Mouse (Mus musculus) adrenal gland, postnatal 10 days (tissue): ENCODE measurements at regions not wholly inside any gene's neighbourhood (a gene's known extent, or its start where the extent isn't known, plus 50 kb on each side); places are given as distances from the start of the nearest gene placed in this dataset.

ENCODE experiments used
- DNase-seq: peaks from one replicate; pipeline ENCODE4 v3.0.0; 2021; ENCODE audit warnings: mixed read lengths

DNA sequence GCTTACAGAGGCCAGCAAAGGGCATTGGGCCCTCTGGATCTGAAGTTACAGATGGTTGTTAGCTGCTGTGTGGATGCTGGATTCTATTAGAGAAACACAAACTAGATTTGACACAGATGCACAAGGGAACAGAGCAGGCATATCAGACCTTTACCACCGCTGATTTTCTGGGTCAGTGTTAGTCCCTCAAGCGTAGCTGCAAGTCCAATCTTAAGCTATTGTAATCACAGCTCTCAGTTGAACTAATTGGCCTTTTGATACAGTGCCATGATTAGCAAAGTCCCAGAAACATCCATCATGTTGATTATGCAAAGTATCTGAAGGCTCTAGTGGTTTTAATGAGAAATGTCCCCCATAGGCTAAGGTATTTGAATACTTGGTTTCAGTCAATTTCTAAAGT lies 54.2 kb upstream of the Plppr5 start:
- DNase-seq, result no peak

DNA sequence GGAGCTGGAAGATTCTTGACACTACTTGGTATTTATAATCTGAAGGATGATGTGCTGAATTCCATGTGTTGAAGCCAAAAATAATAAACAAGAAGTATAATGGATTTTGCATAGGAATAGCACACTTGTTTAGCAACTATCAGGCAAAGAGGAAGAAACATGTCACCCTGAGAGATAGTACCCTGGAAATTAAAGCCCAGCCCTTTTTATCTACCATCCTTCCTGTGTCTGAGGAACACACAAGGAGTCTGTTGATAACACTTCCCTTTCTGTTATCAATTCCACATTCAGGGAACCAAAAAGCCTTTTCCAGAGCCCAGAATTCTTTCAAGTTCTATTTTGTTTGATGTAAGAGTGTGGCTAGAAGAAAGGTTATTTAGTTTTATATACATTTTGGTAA lies 66.5 kb upstream of the Plppr5 start:
- DNase-seq, result no peak

- no peak for DNase-seq
Observed at GRCm38 (mm10) chr3:117506151-117506723, 68.4 kb upstream of the Plppr5 start.

- DNase-seq, result no peak
Observed at GRCm38 (mm10) chr3:117501107-117501506, 73.5 kb upstream of the Plppr5 start.

DNA sequence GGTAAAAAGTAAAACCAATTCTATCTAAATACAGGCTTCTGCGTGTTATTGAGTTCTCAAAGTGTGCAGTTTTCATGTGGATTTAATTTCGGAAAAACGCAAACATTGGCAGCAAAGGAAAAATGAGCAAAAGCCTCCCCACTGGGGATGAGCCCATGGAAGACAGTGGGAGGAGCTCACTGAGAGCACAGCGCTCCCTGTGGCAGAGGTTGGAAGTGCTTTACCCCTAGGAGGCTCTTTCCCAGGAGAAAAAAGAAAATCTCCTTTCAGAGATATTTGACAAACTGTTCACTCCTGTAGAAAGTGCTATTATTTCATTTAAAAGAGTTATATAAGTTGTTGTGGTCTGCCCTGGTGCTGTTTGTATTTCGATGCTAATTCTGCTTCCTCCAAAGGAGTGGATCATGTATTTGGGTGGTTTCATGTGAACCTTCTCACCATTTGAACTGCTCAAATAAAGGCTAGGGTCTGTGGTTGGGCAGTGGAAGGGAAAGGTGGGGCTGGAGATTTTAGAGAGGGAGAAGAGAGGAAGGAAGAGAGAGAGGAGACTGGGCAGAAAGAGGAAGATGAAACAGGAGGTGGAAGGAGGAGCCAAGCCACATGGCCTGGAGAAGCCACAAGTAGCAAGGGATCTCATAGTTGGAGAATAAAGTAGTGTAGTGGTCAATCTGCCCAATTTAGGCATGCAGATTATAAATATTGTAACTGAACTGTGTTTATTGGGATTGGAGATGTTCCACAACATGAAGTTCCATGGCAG lies 76.3 kb upstream of the Plppr5 start:
- DNase-seq, result no peak

DNA sequence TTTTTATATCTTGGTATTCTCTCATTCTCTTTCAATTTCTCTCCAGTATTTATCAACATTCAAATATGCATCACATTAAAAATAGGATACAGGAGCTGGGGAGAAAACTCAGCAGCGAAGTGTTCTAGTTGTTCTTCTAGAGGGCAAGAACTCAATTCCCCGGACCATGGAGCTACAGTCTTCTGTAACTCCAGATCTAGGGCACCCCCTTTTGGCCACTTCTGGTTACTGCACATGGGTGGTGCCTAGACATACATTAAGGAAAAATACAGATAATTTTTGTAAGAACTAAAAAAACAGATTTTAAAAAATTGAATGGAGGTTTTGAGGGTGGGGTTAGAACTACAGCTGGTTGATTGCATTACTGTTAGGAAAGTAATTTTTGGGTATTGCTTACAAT lies 80.5 kb upstream of the Plppr5 start:
- DNase-seq, result peak; percentile 68

- DNase-seq, result no peak
Observed at GRCm38 (mm10) chr3:117487281-117488027, 87.2 kb upstream of the Plppr5 start.

DNA sequence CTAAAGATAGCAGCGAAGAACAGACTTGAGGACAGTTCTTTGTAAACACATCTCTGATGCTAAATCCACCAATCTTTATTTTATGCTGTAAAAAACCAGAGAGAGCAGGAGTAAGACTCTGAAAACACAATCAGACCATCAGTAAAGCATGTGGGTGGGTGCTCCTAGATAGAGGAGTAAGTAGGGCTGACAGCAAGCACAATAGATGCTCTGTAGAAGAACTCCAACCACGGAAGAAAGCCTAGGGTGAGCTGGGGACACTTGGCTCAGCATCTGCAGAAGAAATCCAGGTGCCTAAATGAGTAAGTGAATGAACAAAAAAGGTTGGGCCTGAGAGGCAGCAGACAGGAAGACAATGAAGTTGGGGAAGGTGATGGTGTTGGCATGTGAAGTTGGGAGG lies 88.3 kb upstream of the Plppr5 start:
- DNase-seq, result no peak

- no peak for DNase-seq
Observed at GRCm38 (mm10) chr3:117480131-117480530, 94.5 kb upstream of the Plppr5 start.

GRCm38 (mm10) chr3:117459507-117459906 lies 98.8 kb upstream of the Plppr4 start:
- DNase-seq, result no peak

DNA sequence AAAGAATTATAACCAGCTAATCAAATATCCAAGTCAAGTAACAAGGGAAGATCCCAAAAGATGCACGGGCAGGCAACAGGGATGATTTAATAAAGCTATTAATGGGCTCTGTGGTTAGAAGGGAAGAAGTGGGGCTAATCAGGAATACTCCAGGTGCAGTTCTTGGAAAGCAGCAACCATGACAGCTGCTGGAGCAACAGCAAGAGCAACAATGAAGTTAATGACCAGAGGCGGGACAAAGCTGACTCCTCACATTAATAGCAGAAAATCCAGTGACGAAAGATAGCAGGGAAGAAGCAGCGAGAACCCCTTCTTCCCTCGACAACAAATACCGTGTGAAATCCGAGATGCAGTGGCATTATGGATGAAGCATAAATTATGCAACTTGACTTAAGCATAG lies 89.9 kb upstream of the Plppr4 start:
- no peak for DNase-seq

- no peak for DNase-seq
Observed at GRCm38 (mm10) chr3:117441887-117442286, 81.2 kb upstream of the Plppr4 start.

- DNase-seq, result no peak
Observed at GRCm38 (mm10) chr3:117440294-117440693, 79.6 kb upstream of the Plppr4 start.

GRCm38 (mm10) chr3:117438473-117439114 lies 77.9 kb upstream of the Plppr4 start:
- DNase-seq, result peak; percentile 83

DNA sequence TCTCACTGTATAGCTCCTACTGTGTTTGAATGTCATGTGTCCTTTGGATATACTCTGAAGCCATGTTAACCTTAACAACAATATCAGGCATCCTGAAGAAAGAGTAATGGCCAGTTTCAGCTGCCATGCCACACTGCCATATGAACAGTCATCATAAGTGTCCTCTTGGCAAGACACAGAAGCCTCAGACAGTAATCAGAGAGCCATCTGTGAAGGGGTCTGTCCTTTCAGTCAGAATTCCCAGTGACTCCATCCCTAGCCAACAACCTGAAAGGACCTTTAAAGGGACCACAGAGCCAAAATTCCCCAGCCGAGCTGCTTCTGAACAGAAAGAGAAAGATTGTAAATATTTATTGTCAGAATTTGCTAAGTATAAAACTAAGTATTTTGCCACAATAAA lies 63.9 kb upstream of the Plppr4 start:
- DNase-seq, result no peak

DNA sequence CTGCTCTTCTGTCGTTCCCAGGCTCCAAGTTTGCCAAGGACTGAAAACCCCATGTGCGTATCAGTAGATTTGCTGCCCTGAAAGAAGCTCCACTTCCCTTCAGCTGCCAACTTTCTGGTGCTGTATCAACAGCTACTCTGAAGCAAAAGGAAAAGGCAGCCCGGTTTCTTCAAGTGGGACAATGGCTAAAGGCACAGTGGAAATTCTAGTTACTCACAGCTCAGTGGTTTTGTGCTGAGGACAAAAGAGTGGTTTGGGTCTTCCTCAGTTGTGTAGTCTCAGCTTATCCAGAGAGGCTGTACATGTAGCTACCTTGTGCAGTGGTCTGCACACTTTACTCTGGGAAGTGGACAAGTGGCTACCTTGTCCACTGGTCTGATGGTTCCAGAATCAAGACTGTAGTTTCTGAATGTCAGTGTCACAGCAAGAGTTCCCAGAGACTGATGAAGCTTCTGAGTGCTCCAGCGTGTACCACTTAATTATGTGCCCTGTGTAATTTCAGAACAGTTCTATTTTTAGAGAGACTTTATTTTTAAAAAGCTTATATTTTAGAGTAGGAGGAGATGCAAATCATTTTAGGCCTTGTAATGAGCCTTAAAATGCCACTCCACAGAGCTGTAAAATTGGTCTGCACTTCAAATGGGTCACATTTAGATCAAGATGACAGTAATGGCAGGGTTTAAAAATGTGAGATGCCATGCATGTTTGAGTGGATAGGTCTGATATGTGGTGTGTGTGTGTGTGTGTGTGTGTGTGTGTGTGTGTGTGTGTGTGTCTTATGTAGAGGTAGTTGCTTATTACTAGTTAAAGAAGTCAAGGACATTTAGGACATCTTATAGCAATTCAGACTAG lies 52.4 kb upstream of the Plppr4 start:
- no peak for DNase-seq
